In the genomic region with DNA sequence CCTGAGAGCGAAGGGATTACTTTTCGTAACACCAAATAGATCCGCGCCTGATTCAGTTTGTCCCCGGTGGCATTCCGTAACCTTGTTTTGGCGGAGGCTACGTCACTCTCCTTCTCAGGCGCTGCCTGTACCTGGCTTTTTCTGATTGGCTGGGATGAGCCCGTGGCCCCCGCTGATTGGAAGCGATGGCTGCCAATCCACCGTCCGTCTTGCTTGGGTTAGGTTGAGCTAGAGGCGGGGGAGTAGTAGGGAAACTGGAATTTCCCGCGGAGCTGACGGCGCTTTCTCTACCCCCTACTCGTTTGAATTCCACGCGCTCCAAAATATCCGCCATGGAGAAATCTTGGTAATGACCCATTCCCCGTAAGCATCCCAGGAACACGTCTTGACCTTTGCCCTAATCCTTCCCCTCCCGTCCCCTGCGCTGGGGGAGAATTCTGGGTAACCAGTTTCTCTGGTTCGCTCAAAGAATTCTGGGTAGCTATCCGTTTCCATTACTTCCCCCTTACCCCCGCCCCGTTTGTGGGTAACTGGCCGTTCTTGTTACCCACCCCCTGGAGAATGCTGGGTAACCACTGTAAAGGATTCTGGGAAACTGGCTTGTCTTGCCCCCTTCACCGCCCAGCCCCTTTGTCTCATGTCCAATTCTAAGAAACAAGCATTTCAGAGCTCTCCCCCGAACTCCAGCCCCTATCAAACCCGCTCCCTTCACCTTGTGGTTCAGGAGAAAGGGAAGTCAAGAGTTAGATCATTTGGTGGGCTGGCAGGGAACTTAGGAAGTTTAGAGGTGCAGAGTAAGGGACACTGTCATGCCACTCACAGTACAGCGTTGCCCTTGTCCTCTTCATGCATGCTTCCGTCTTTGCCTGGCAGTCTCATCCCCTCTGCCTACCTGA, we compare ENCODE assay signal across 8 mouse cellular contexts. TPM values are rescaled to one million over a fixed set of nuclear protein-coding genes. Genes with fewer than 3 reads are reported as not detected.
DNase-seq lines count a peak whose midpoint lies in the region; ATAC-seq and TF ChIP-seq lines count a peak whose summit lies in the region.

A gene (plus strand): TSS at position 210 of the 896 bp plus-strand sequence.

- peak; percentile 53 for TF ChIP-seq EP300 in lung, postnatal 0 days (IDR thresholded peaks at IDR 0.05)

- no peak for TF ChIP-seq CTCF in lung, postnatal 0 days (IDR thresholded peaks at IDR 0.05)

- H3K9me3 ChIP-seq in hindbrain, embryonic 10.5 days, result no peaks in the 10 kb centered on the region
- no peaks in the 10 kb centered on the region for H3K9me3 ChIP-seq in lung, postnatal 0 days (ENCODE audit: low read length)

- no peaks in the 10 kb centered on the region for H3K27me3 ChIP-seq in hindbrain, embryonic 10.5 days (ENCODE audit: insufficient read depth, poor library complexity, severe bottlenecking)
- no peaks in the 10 kb centered on the region for H3K27me3 ChIP-seq in lung, postnatal 0 days (replicated peaks; ENCODE audit: insufficient read depth, low read length)

- H3K9ac ChIP-seq in lung, postnatal 0 days (replicated peaks; ENCODE audit: low read depth), result peak within 1 kb of the TSS; percentile 61

- DNase-seq in MN1 (ENCODE audit: low spot score), result peak; percentile 100
- DNase-seq in cerebellum, adult 9-10 months, result peak; percentile 100
- DNase-seq in hindbrain, embryonic 10.5 days (ENCODE audit: low spot score), result peak; percentile 100
- peak; percentile 100 for DNase-seq in layer of hippocampus, adult 9-11 months
- DNase-seq in lung, postnatal 0 days (ENCODE audit: low spot score), result peak; percentile 99
- peak; percentile 99 for DNase-seq in ovary, postnatal 14 days (ENCODE audit: low spot score)
- peak; percentile 99 for DNase-seq in thymus, postnatal 14 days

- peak within 1 kb of the TSS; percentile 71 for H3K4me2 ChIP-seq in lung, postnatal 0 days (replicated peaks; ENCODE audit: low read depth, low read length)

- peak within 1 kb of the TSS; percentile 97 for H3K27ac ChIP-seq in hindbrain, embryonic 10.5 days
- H3K27ac ChIP-seq in lung, postnatal 0 days (ENCODE audit: low read length), result peak within 1 kb of the TSS; percentile 92

- WGBS in hindbrain, embryonic 10.5 days, result 3% methylated on average over 37 of the region's 37 CpGs
- under 1% methylated on average over 37 of the region's 37 CpGs for WGBS in lung, postnatal 0 days

- ATAC-seq in frontal cortex, adult (ENCODE audit: low TSS enrichment), result peak; percentile 97
- peak; percentile 99 for ATAC-seq in lung, postnatal 0 days

- peak within 1 kb of the TSS; percentile 70 for H3K4me3 ChIP-seq in hindbrain, embryonic 10.5 days
- H3K4me3 ChIP-seq in lung, postnatal 0 days (ENCODE audit: low read depth, low read length), result peak within 1 kb of the TSS; percentile 48

- H3K36me3 ChIP-seq in hindbrain, embryonic 10.5 days, result peaks cover 18% of the 10 kb centered on the region
- peaks cover 7% of the 10 kb centered on the region; the same call in 1 of the 2 replicates for H3K36me3 ChIP-seq in lung, postnatal 0 days (ENCODE audit: insufficient read depth, low read length)

- H3K4me1 ChIP-seq in hindbrain, embryonic 10.5 days (replicated peaks), result peaks cover 21% of the 10 kb centered on the region
- H3K4me1 ChIP-seq in lung, postnatal 0 days (ENCODE audit: insufficient read depth, low read depth, low read length), result peaks cover 14% of the 10 kb centered on the region

RNA-seq across cellular contexts. Expression of the gene that starts here (rescaled TPM):
- 42.5 and 43.7 TPM in 2 replicates for polyA plus RNA-seq in hindbrain, embryonic 10.5 days (2016; fragmentation: Nextera tagmentation; extraction: Ambion mirVana)
- 19.0 and 20.2 TPM in 2 replicates for polyA plus RNA-seq in lung, postnatal 0 days (2015; fragmentation: Nextera tagmentation; extraction: Ambion mirVana)

Comparison
In these comparisons a context has a peak if more than half of its experiments do, and no peak if none do; other contexts are left out.
1. Peak in every context shown above with its lines: DNase-seq, ATAC-seq, H3K4me3 ChIP-seq and H3K27ac ChIP-seq.